In genomic region chr8:74851837-74852236, GRCm38 (mm10) we compare ENCODE assay signal across 15 mouse cellular contexts. TPM values are rescaled to one million over a fixed set of nuclear protein-coding genes. Genes with fewer than 3 reads are reported as not detected.
DNase-seq lines count a peak whose midpoint lies in the region; ATAC-seq and TF ChIP-seq lines count a peak whose summit lies in the region.
"Had no signal": no experiment of that assay in that cellular context is flagged by ENCODE, and none has a peak within 500 bp of the region (broad histone marks: within the 10 kb centered on the region; RNA-seq: fewer than 3 reads in every experiment).

No protein-coding gene starts in this region.

- H3K27me3 ChIP-seq in forebrain, embryonic 10.5 days (ENCODE audit: poor library complexity, severe bottlenecking): no peaks in the 10 kb centered on the region
- H3K27me3 ChIP-seq in forebrain, postnatal 0 days (ENCODE audit: insufficient read depth, low read length): no peaks in the 10 kb centered on the region
- no peaks in the 10 kb centered on the region for H3K27me3 ChIP-seq in liver, embryonic 12.5 days (replicated peaks)
- H3K27me3 ChIP-seq: liver, embryonic 13.5 days had no signal

- peaks cover 4% of the 10 kb centered on the region; the same call in 1 of the 2 replicates for H3K4me1 ChIP-seq in forebrain, embryonic 10.5 days
- no peaks in the 10 kb centered on the region for H3K4me1 ChIP-seq in forebrain, postnatal 0 days (ENCODE audit: insufficient read depth)
- no peaks in the 10 kb centered on the region for H3K4me1 ChIP-seq in liver, embryonic 12.5 days
- H3K4me1 ChIP-seq: liver, embryonic 13.5 days; midbrain, embryonic 13.5 days had no signal

- no peak for TF ChIP-seq CTCF in forebrain, postnatal 0 days (IDR thresholded peaks at IDR 0.05; ENCODE audit: low read depth)
- TF ChIP-seq CTCF in left cerebral cortex, adult 2 months (IDR thresholded peaks at IDR 0.05): no peak

- no peak overlapping the region for H3K9ac ChIP-seq in forebrain, postnatal 0 days
- no peak overlapping the region for H3K9ac ChIP-seq in liver, embryonic 12.5 days
- H3K9ac ChIP-seq: liver, embryonic 13.5 days; midbrain, embryonic 13.5 days had no signal

- peak; percentile 34 for DNase-seq in forebrain, embryonic 10.5 days (ENCODE audit: extremely low spot score, low spot score)
- no peak for DNase-seq in forebrain, postnatal 0 days
- peak; percentile 35 for DNase-seq in liver
- DNase-seq in c-Kit-positive CD71-negative TER-119-negative erythroid progenitor cells, embryonic 14.5 days (ENCODE audit: low read depth): peak; percentile 3
- no peak for DNase-seq in left cerebral cortex, adult 2 months (ENCODE audit: extremely low spot score in 1 of 2, low spot score in 2 of 2)
- DNase-seq in urinary bladder, postnatal 10 days (ENCODE audit: low spot score): no peak
- DNase-seq: cerebellum, adult 9-10 months; liver, embryonic 13.5 days; right cerebral cortex, postnatal 4 days had no signal

- WGBS in forebrain, embryonic 10.5 days: 37% methylated on average over 3 of the region's 3 CpGs
- WGBS in forebrain, postnatal 0 days: 33% methylated on average over 3 of the region's 3 CpGs
- WGBS in liver, embryonic 12.5 days (ENCODE audit: insufficient replicate concordance): 14% methylated on average over 3 of the region's 3 CpGs

- no peaks in the 10 kb centered on the region for H3K36me3 ChIP-seq in forebrain, embryonic 10.5 days (replicated peaks)
- no peaks in the 10 kb centered on the region for H3K36me3 ChIP-seq in forebrain, postnatal 0 days (ENCODE audit: insufficient read depth)
- H3K36me3 ChIP-seq in liver, embryonic 12.5 days: no peaks in the 10 kb centered on the region
- H3K36me3 ChIP-seq: liver, embryonic 13.5 days; midbrain, embryonic 13.5 days had no signal

- no peaks in the 10 kb centered on the region for H3K9me3 ChIP-seq in forebrain, embryonic 10.5 days
- no peaks in the 10 kb centered on the region for H3K9me3 ChIP-seq in forebrain, postnatal 0 days (ENCODE audit: low read length)
- no peaks in the 10 kb centered on the region for H3K9me3 ChIP-seq in liver, embryonic 12.5 days (replicated peaks)
- H3K9me3 ChIP-seq: liver, embryonic 13.5 days; midbrain, embryonic 13.5 days had no signal

- no peak for ATAC-seq in forebrain, postnatal 0 days
- no peak for ATAC-seq in liver, embryonic 12.5 days
- ATAC-seq in megakaryocyte progenitor cell, adult 5-6 weeks (replicated peaks; ENCODE audit: poor library complexity): peak; percentile 34; the same call in 1 of the 2 replicates
- ATAC-seq: midbrain, embryonic 13.5 days had no signal

- intact Hi-C loops in left cerebral cortex, adult 2 months (cut with DNase I): loop anchor here (2.0 to 10.0 kb wide), 6 partner anchors 69 to 1617 kb away; no protein-coding TSS in a partner anchor

- H3K4me2 ChIP-seq in forebrain, postnatal 0 days (ENCODE audit: low read depth): no peak overlapping the region
- H3K4me2 ChIP-seq in liver, embryonic 12.5 days: no peak overlapping the region
- H3K4me2 ChIP-seq: liver, embryonic 13.5 days; midbrain, embryonic 13.5 days had no signal

- H3K4me3 ChIP-seq in forebrain, embryonic 10.5 days: no peak overlapping the region
- no peak overlapping the region for H3K4me3 ChIP-seq in forebrain, postnatal 0 days (ENCODE audit: low read depth, low read length)
- no peak overlapping the region for H3K4me3 ChIP-seq in liver, embryonic 12.5 days
- no peak overlapping the region for H3K4me3 ChIP-seq in left cerebral cortex, adult 2 months
- H3K4me3 ChIP-seq: liver, embryonic 13.5 days; midbrain, embryonic 13.5 days had no signal

- no peak overlapping the region for H3K27ac ChIP-seq in forebrain, embryonic 10.5 days
- no peak overlapping the region for H3K27ac ChIP-seq in forebrain, postnatal 0 days (ENCODE audit: low read depth, low read length)
- H3K27ac ChIP-seq in liver, embryonic 12.5 days: no peak overlapping the region
- H3K27ac ChIP-seq in left cerebral cortex, adult 2 months: no peak overlapping the region
- H3K27ac ChIP-seq: liver, embryonic 13.5 days; midbrain, embryonic 13.5 days had no signal

RNA-seq across cellular contexts. Expression of gene Isx, which starts 21.1 kb away (rescaled TPM):
- polyA plus RNA-seq in forebrain, embryonic 10.5 days (2016; fragmentation: Nextera tagmentation; extraction: Ambion mirVana): not detected in 2 replicates
- total RNA-seq in forebrain, postnatal 0 days (2014; rRNA removed): not detected in 2 replicates
- polyA plus RNA-seq in forebrain, postnatal 0 days (2015; fragmentation: Nextera tagmentation; extraction: Ambion mirVana): not detected in 2 replicates
- polyA plus RNA-seq in liver, embryonic 12.5 days (2016; fragmentation: Nextera tagmentation; extraction: Ambion mirVana): 0.11 TPM in 1 of 2 replicates, not detected in the other
- not detected in 2 replicates for total RNA-seq in megakaryocyte progenitor cell, adult 5-6 weeks (2015)
- total RNA-seq in megakaryocyte progenitor cell, adult 5-6 weeks (2017): not detected in 2 replicates
- total RNA-seq in left cerebral cortex, adult 2 months (2021): not detected
- total RNA-seq: hematopoietic stem cell, adult 5-6 weeks had no signal
- polyA plus RNA-seq: C2C12; frontal cortex, adult 2 months; liver, embryonic 13.5 days; midbrain, embryonic 13.5 days had no signal

Comparison
In these comparisons a context has a peak if more than half of its experiments do, and no peak if none do; other contexts are left out.
1. DNase-seq: peak in forebrain, embryonic 10.5 days (single experiment), liver (single experiment) and c-Kit-positive CD71-negative TER-119-negative erythroid progenitor cells, embryonic 14.5 days (single experiment); none in forebrain, postnatal 0 days (single experiment), left cerebral cortex, adult 2 months (0 of 2) and urinary bladder, postnatal 10 days (single experiment).